Mouse (Mus musculus) liver, postnatal 0 days (tissue): ENCODE data around the gene Ect2. TPM values are rescaled to one million over a fixed set of nuclear protein-coding genes. Genes with fewer than 3 reads are reported as not detected.
A peak's percentile ranks its signal among the peaks of the same experiment; 100 is the strongest.

Experiments used
- ATAC-seq: fragments of 200-750 bp; cut with Nextera tagmentation; 2 replicates; pipeline ENCODE4 v1.8.0; 2017; ENCODE audit warnings: mild to moderate bottlenecking, moderate library complexity
- DNase-seq: peaks from one replicate; pipeline ENCODE4 v3.0.0-alpha.2; 2016
- H3K27ac ChIP-seq: fragments of 300-500 bp; sonication (generic); 2 replicates; pipeline ENCODE4 v1.5.1; 2014; ENCODE audit warnings: antibody characterized with exemption, moderate library complexity, mild to moderate bottlenecking, low read depth
- H3K27me3 ChIP-seq: fragments of 300-500 bp; sonication (generic); 2 replicates; pipeline ENCODE4 v1.6.1; 2014; ENCODE audit warnings: low read length, control low read depth, mixed read lengths; ENCODE audit not compliant: insufficient read depth
- H3K36me3 ChIP-seq: fragments of 300-500 bp; sonication (generic); replicated peaks from 2 replicates; pipeline ENCODE4 v1.6.1; 2014; ENCODE audit warnings: mild to moderate bottlenecking, control low read depth, low read length, moderate library complexity, mixed read lengths; ENCODE audit not compliant: insufficient read depth
- H3K4me1 ChIP-seq: fragments of 300-500 bp; sonication (generic); 2 replicates; pipeline ENCODE4 v1.6.1; 2014; ENCODE audit warnings: antibody characterized with exemption, mild to moderate bottlenecking, control low read depth; ENCODE audit not compliant: insufficient read depth
- H3K4me2 ChIP-seq: fragments of 300-500 bp; sonication (generic); 2 replicates; pipeline ENCODE4 v1.6.1; 2014; ENCODE audit warnings: low read depth, mild to moderate bottlenecking, low read length, moderate library complexity, mixed read lengths
- H3K4me3 ChIP-seq: fragments of 300-500 bp; sonication (generic); 2 replicates; pipeline ENCODE4 v1.5.1; 2014; ENCODE audit warnings: low read depth, low read length
- H3K9ac ChIP-seq: fragments of 300-500 bp; sonication (generic); replicated peaks from 2 replicates; pipeline ENCODE4 v1.6.1; 2014; ENCODE audit warnings: mild to moderate bottlenecking, moderate library complexity
- H3K9me3 ChIP-seq: fragments of 300-500 bp; sonication (generic); 2 replicates; pipeline ENCODE4 v1.6.1; 2016; ENCODE audit warnings: mild to moderate bottlenecking, control low read depth, low read length, mixed read lengths
- CTCF ChIP-seq: sonication (generic); IDR thresholded peaks from 2 replicates; pipeline ENCODE4 v1.5.1; 2016; ENCODE audit warnings: antibody characterized with exemption, low read depth
- EP300 ChIP-seq: IDR thresholded peaks from 2 replicates; pipeline ENCODE4 v1.6.1; 2016; ENCODE audit warnings: antibody characterized with exemption, low read depth, mild to moderate bottlenecking
- WGBS: fragments of 180-500 bp; shearing (Covaris S2); extraction: QIAGEN DNeasy Blood & Tissue Kit; methylation state at CpG from one replicate; pipeline ENCODE4 v1.1.7; 2014; ENCODE audit not compliant: insufficient replicate concordance; 5-methylcytosine and 5-hydroxymethylcytosine counted together
- polyA plus RNA-seq: library from polyadenylated mRNA; unstranded; fragments of >200 nt; fragmentation: Nextera tagmentation; extraction: Ambion mirVana; gene quantifications from 2 replicates; pipeline ENCODE4 v1.2.1, GENCODE M21; 2015

The Ect2 gene
- polyA plus RNA-seq, 1 experiment from 2014 or later = 12.5 TPM

GRCm38 (mm10) chr3:27118227-27118626 is 35.5 kb downstream of the Ect2 start:
- WGBS = 53% methylated on average over 4 of the region's 4 CpGs
- Histone ChIP-seq H3K9me3 (no peaks in the 10 kb centered on the region), H3K27me3 (no peaks in the 10 kb centered on the region), H3K4me2 (no peak overlapping the region), H3K36me3 (peaks cover 61% of the 10 kb centered on the region), H3K9ac (no peak overlapping the region), H3K4me3 (no peak overlapping the region), H3K4me1 (no peaks in the 10 kb centered on the region), H3K27ac (no peak overlapping the region)
- ATAC-seq (no peak), DNase-seq (no peak)
- TF ChIP-seq EP300 (no peak), CTCF (peak; percentile 50)

GRCm38 (mm10) chr3:27110860-27111259 is 42.8 kb downstream of the Ect2 start:
- ATAC-seq = no peak
- peaks cover 60% of the 10 kb centered on the region for H3K36me3 ChIP-seq

DNA sequence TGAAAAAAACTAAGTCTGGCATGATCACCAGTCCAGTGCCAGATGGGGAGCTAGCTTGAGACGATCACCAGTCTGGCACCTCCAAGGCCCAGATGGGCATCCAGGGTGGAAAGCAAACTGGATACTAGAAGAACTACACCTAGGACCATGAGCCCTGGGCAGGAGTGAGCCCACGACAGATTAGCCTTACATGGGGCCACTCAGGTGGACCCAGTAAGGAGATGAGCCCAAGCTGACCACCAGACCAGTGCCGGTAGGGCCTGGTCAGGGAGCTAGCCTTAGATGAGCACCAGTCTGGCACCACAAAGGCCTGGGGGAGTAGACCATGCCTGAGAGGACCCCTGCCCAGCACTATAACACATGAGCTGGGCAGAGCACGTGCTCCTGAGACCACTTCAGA is 44.6 kb downstream of the Ect2 start:
- no peak for DNase-seq
- Histone ChIP-seq H3K9ac (no peak overlapping the region), H3K4me2 (no peak overlapping the region), H3K27me3 (no peaks in the 10 kb centered on the region), H3K27ac (no peak overlapping the region), H3K9me3 (no peaks in the 10 kb centered on the region), H3K4me3 (no peak overlapping the region), H3K4me1 (no peaks in the 10 kb centered on the region), H3K36me3 (peaks cover 54% of the 10 kb centered on the region)
- WGBS = 92% methylated on average over 4 of the region's 4 CpGs
- TF ChIP-seq EP300 (no peak), CTCF (no peak)
- ATAC-seq = no peak

More at GRCm38 (mm10) chr3:27110860-27111259, 42.8 kb downstream of the Ect2 start:
- no peak for DNase-seq
- no peak overlapping the region for H3K4me3 ChIP-seq
- TF ChIP-seq CTCF = peak; percentile 31; the same call in 1 of the 2 replicates
- no peak for TF ChIP-seq EP300
- H3K4me2 ChIP-seq = no peak overlapping the region
- H3K4me1 ChIP-seq = no peaks in the 10 kb centered on the region
- H3K27ac ChIP-seq = no peak overlapping the region
- H3K9ac ChIP-seq = no peak overlapping the region
- H3K27me3 ChIP-seq = no peaks in the 10 kb centered on the region
- no peaks in the 10 kb centered on the region for H3K9me3 ChIP-seq

DNA sequence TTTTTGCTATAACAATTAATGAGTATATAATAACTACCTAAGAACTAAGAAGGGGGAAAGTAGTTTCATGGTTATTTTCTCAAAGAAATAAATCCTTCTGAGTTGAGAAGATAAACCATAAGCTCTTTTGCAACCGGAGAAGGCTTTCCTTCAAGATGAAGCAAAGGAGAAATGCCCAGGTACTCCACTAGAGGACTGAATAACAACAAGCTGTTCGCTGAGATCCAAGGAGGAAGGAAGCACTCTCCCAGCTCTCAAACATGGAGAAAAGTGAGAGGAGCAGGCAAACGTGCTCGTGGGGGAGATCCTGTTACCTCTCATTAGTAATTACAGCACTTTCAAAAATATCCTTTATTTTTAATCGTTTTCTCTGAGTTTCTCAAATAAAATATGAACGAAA is 46.5 kb downstream of the Ect2 start:
- H3K27me3 ChIP-seq = no peaks in the 10 kb centered on the region
- TF ChIP-seq EP300 (no peak), CTCF (no peak)
- WGBS = 82% methylated on average over 6 of the region's 6 CpGs
- ATAC-seq (no peak), DNase-seq (no peak)
- H3K4me3 ChIP-seq = no peak overlapping the region
- H3K4me2 ChIP-seq = no peak overlapping the region
- no peak overlapping the region for H3K27ac ChIP-seq
- H3K9ac ChIP-seq = no peak overlapping the region
- peaks cover 54% of the 10 kb centered on the region for H3K36me3 ChIP-seq
- no peaks in the 10 kb centered on the region for H3K4me1 ChIP-seq
- no peaks in the 10 kb centered on the region for H3K9me3 ChIP-seq

DNA sequence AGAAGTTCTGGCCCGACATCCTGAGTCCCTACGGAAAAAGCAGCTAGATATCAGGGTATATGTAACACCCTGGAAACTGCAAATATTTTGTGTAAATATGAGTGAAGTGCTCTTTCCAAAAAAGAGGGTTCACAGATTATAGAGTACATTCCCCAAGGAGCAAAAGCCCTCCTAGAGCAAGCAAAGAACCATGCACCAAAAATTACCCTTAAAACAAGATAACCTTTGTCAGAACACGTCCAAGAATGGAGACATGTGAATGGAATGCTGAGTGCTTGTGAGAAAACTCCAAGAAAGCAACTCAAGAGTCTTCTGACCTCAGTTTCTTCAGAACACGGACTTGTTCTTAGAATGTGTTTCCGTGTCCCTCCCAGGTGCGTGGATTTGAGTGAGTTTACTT is 50.7 kb downstream of the Ect2 start:
- WGBS = 91% methylated on average over 6 of the region's 6 CpGs
- no peak overlapping the region for H3K4me3 ChIP-seq
- peaks cover 60% of the 10 kb centered on the region for H3K36me3 ChIP-seq
- ATAC-seq = no peak
- no peaks in the 10 kb centered on the region for H3K9me3 ChIP-seq
- H3K9ac ChIP-seq = no peak overlapping the region
- no peak for TF ChIP-seq EP300
- no peak for TF ChIP-seq CTCF
- no peaks in the 10 kb centered on the region for H3K4me1 ChIP-seq
- H3K4me2 ChIP-seq = no peak overlapping the region
- no peak overlapping the region for H3K27ac ChIP-seq
- H3K27me3 ChIP-seq = no peaks in the 10 kb centered on the region
- DNase-seq = no peak

DNA sequence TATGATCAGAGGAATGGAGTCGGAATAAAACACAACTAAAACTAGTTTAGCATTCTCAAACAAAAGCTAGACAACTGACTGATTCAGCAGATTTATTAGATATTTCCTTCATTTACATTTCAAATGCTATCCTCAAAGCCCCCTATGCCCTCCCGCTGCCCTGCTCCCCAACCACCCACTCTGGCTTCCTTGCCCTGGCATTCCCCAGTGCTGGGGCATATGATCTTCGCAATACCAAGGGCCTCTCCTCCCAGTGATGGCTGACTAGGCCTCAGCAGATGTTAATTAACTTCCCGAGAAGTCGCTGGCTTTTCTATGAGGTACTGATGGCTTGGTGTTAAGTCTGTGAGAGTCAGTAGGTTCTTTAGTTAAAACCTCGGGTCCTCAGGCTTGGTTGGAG is 55.0 kb downstream of the Ect2 start:
- DNase-seq = no peak
- no peak overlapping the region for H3K9ac ChIP-seq
- TF ChIP-seq EP300 (no peak), CTCF (no peak)
- H3K27ac ChIP-seq = no peak overlapping the region
- H3K4me2 ChIP-seq = no peak overlapping the region
- peaks cover 46% of the 10 kb centered on the region for H3K36me3 ChIP-seq
- H3K9me3 ChIP-seq = no peaks in the 10 kb centered on the region
- no peaks in the 10 kb centered on the region for H3K27me3 ChIP-seq
- no peak overlapping the region for H3K4me3 ChIP-seq
- no peak for ATAC-seq
- WGBS = 93% methylated on average over 6 of the region's 6 CpGs
- no peaks in the 10 kb centered on the region for H3K4me1 ChIP-seq

- 96% methylated on average over 6 of the region's 6 CpGs for whole genome bisulfite sequencing
- no peak overlapping the region for H3K4me2 ChIP-seq
- TF ChIP-seq EP300 (no peak), CTCF (no peak)
- no peaks in the 10 kb centered on the region for H3K9me3 ChIP-seq
- ATAC-seq (no peak), DNase-seq (no peak)
- H3K27me3 ChIP-seq = no peaks in the 10 kb centered on the region
- no peak overlapping the region for H3K27ac ChIP-seq
- H3K4me3 ChIP-seq = no peak overlapping the region
- H3K36me3 ChIP-seq = peaks cover 19% of the 10 kb centered on the region
- no peaks in the 10 kb centered on the region for H3K4me1 ChIP-seq
- H3K9ac ChIP-seq = no peak overlapping the region
Observed at GRCm38 (mm10) chr3:27086221-27086620, 67.5 kb downstream of the Ect2 start.
